In the genomic region with DNA sequence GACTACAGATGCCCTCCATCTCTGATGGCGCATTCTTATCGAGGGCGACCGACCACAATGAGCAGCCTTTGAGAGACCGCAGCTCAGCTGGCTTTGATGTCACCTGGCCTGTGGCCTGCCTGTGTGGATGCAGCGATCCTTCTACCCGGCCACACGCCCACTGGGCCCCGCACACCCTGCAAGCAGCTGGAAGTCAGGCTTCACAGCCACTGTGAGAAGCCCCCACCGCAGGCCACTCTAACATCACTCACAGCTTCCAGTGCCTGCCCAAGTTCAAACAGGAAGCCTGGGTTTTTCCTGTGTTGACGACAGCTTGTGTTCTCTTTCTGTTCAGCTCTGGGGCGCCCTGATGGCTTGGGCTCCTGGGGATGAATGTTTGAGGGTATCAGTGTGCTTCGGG, we compare ENCODE assay signal across 13 mouse cellular contexts. TPM values are rescaled to one million over a fixed set of nuclear protein-coding genes. Genes with fewer than 3 reads are reported as not detected.
DNase-seq lines count a peak whose midpoint lies in the region; ATAC-seq and TF ChIP-seq lines count a peak whose summit lies in the region.
"Had no signal": no experiment of that assay in that cellular context is flagged by ENCODE, and none has a peak within 500 bp of the region (broad histone marks: within the 10 kb centered on the region; RNA-seq: fewer than 3 reads in every experiment).

No protein-coding gene starts in this region.

- no peak overlapping the region for H3K4me3 ChIP-seq in liver, embryonic 12.5 days
- no peak overlapping the region for H3K4me3 ChIP-seq in left cerebral cortex, adult 2 months

- no peak for TF ChIP-seq CTCF in left cerebral cortex, adult 2 months (IDR thresholded peaks at IDR 0.05)

- H3K36me3 ChIP-seq in liver, embryonic 12.5 days = no peaks in the 10 kb centered on the region

- no peak for ATAC-seq in liver, embryonic 12.5 days
- peak; percentile 71 for ATAC-seq in granulocyte monocyte progenitor cell, adult 5-6 weeks (replicated peaks; ENCODE audit: poor library complexity, severe bottlenecking)
- ATAC-seq: hindbrain, postnatal 0 days had no signal

- H3K9me3 ChIP-seq in liver, embryonic 12.5 days (replicated peaks) = no peaks in the 10 kb centered on the region

- peaks cover 29% of the 10 kb centered on the region for H3K27me3 ChIP-seq in liver, embryonic 12.5 days (replicated peaks)

- 22% methylated on average over 13 of the region's 13 CpGs for WGBS in liver, embryonic 12.5 days (ENCODE audit: insufficient replicate concordance)

- no peak overlapping the region for H3K27ac ChIP-seq in liver, embryonic 12.5 days
- no peak overlapping the region for H3K27ac ChIP-seq in left cerebral cortex, adult 2 months
- H3K27ac ChIP-seq: hindbrain, postnatal 0 days had no signal

- H3K4me2 ChIP-seq in liver, embryonic 12.5 days = no peak overlapping the region

- DNase-seq in liver = peak; percentile 21
- DNase-seq in lung, postnatal 36 days = peak; percentile 66
- DNase-seq in thymus, postnatal 10 days (ENCODE audit: low spot score in 2 of 2) = peak; percentile 77 to 78
- no peak for DNase-seq in left cerebral cortex, postnatal 14 days (ENCODE audit: low spot score in 2 of 2)
- DNase-seq in adrenal gland, adult (ENCODE audit: inconsistent age in 2 of 2, low spot score in 1 of 2) = no peak
- no peak for DNase-seq in left cerebral cortex, adult 2 months (ENCODE audit: extremely low spot score in 1 of 2, low spot score in 2 of 2)
- DNase-seq: cerebellum, postnatal 25 days; heart, adult 18-20 months; kidney, postnatal 36 days; retina, postnatal 1 day had no signal

- intact Hi-C loops in left cerebral cortex, postnatal 14 days (cut with DNase I) = no loop called here
- intact Hi-C loops in left cerebral cortex, adult 2 months (cut with DNase I) = no loop called here

- peaks cover 5% of the 10 kb centered on the region; the same call in 1 of the 2 replicates for H3K4me1 ChIP-seq in liver, embryonic 12.5 days

- H3K9ac ChIP-seq in liver, embryonic 12.5 days = no peak overlapping the region

RNA-seq across cellular contexts. Expression of a gene that starts 35.6 kb away (rescaled TPM):
- 3.8 and 4.4 TPM in 2 replicates for polyA plus RNA-seq in liver, embryonic 12.5 days (2016; fragmentation: Nextera tagmentation; extraction: Ambion mirVana)
- total RNA-seq in granulocyte monocyte progenitor cell, adult 5-6 weeks (2014; fragmentation: Nextera tagmentation) = 1.4 TPM in 1 of 2 replicates, not detected in the other
- 0.30 and 0.82 TPM in 2 replicates for total RNA-seq in granulocyte monocyte progenitor cell, adult 5-6 weeks (2017)
- 1 to 10 TPM; 5.3 to 7.1 TPM for total RNA-seq in left cerebral cortex, postnatal 14 days (2021)
- total RNA-seq in left cerebral cortex, adult 2 months (2021) = 1 to 10 TPM; 3.8 to 5.0 TPM

RNA-seq across cellular contexts. Expression of a gene that starts 42.2 kb away (rescaled TPM):
- 156 and 159 TPM in 2 replicates for polyA plus RNA-seq in liver, embryonic 12.5 days (2016; fragmentation: Nextera tagmentation; extraction: Ambion mirVana)
- 126 and 132 TPM in 2 replicates for total RNA-seq in granulocyte monocyte progenitor cell, adult 5-6 weeks (2014; fragmentation: Nextera tagmentation)
- total RNA-seq in granulocyte monocyte progenitor cell, adult 5-6 weeks (2017) = 205 and 244 TPM in 2 replicates
- total RNA-seq in left cerebral cortex, postnatal 14 days (2021) = 100 to 1,000 TPM; 606 to 617 TPM
- total RNA-seq in left cerebral cortex, adult 2 months (2021) = 100 to 1,000 TPM; 518 to 557 TPM

Comparison
In these comparisons a context has a peak if more than half of its experiments do, and no peak if none do; other contexts are left out.
1. DNase-seq: peak in liver (single experiment), lung, postnatal 36 days (single experiment) and thymus, postnatal 10 days (2 of 2); none in left cerebral cortex, postnatal 14 days (0 of 2), adrenal gland, adult (0 of 2) and left cerebral cortex, adult 2 months (0 of 2).